Mouse (Mus musculus) 416B (cell line): Measurements from ENCODE around the gene Ccer2.
A peak's percentile ranks its signal among the peaks of the same experiment; 100 is the strongest.

Source experiments
- DNase-seq: peaks from one replicate; pipeline ENCODE4 v3.0.0; 2011; ENCODE audit warnings: low read depth

Ccer2 gene

DNA sequence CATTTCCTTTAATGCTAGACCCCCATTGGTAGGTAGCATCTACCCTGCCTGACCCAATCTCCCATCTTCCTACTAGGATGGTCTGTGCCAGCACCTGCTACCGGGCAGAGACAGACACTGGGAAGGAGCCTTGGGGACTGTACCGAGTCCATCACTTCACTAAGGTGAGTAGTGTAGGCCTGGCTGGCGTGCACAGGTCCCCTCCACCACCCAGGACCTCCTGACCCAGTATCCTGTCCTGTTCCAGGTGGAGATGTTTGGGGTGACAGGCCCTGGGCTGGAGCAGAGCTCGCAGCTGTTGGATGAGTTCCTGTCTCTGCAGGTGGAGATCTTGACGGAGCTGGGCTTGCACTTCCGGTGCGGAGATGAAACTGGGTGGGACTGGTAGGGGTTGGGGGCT, 6.0 kb upstream of the Ccer2 start:
- DNase-seq: no peak

DNA sequence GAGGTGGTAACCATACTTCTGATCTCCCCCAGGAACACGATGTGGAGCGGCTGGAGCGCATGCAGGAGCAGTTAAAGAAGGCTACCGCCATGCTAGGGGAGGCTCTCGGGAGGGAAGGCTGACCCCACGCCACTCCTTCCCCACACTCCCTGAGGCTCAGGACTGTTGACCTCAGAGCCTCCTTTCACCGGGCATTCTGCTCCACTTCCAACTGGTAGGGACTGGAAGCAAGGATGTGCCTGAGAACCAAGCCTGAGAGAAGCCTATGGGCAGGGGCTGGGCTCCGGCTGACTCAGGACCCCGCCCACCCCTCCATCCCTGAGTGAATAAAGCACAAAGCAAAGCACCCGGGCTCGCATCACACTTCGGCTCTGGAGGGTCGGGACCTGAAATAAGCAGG, 2.6 kb downstream of the Ccer2 start:
- no peak for DNase-seq

DNA sequence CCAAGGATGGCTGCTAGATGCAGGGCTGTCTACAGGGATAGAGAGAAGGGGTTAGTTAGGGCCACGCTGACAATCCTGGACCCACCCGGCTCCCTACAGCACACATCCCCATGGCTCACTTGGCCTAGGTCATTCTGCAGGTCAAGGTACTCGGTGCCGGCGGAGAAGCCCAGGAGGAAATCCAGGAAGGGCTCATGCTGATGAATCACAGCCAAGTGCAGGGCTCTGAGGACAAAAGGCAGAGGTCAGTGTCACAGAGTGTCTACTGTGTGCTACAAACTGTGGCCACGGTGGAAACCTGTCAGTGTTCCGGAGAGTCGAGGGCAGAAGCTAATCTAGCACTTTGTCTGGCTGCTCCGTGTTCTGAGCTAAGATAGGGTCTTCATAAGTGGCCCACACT, 5.9 kb downstream of the Ccer2 start:
- no peak for DNase-seq

DNA sequence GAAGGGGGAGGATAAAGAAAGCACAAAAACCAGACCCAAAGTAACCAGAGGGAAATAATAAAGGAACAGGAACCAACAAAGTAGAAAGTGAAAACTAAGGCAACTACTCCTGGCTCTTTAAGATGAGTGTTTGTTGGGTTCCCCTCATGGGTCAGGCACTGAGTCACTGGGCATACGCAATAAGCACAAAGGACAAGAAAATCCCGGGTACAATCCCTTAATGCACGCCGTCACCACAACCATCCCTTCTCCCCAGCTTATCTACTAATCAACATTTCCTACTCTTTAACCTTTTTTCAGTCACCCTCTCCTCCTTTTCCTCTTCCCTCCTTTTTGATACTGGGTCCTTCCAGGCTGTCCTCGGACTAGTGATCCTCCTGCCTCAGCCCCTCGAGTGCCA, 9.2 kb downstream of the Ccer2 start:
- peak; percentile 58 for DNase-seq

DNA sequence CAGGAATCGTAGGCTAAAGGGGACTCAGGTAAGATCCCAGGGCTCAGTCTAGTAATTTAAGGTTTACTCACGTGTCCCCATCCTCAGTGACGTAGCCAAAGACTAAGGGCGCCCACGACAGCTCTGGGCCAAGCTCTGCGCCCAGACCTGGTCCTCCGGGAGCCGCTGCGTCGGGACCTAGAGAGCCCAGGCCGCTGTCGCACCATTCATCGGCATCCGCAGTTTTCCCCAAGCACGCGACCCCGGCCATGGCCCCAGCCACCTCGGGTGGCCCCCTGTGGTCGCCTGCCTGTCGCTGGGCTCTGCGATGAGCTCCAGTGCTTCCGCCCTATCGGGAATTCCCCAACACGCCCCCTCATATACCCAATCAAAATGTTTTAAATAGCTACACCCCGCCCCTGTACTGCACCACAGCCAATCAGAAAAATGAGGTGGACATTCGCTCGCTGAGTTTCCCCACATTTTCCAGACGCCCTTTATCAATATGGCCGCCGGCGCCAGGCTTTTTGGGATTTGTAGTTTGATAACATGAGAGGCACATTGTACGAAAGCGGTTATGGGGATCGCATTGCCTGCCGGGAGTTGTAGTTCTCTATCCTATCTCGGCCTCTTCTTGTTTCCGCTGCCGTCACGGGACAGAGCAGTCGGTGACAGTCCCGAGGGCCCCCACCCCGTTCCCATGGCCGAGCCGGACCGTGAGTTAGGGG, 10.4 kb downstream of the Ccer2 start, which contains the start of gene Sirt2:
Sirt2 (plus strand) TSS at position 563 of the 707 bp plus-strand sequence.
- peak; percentile 99 for DNase-seq

DNA sequence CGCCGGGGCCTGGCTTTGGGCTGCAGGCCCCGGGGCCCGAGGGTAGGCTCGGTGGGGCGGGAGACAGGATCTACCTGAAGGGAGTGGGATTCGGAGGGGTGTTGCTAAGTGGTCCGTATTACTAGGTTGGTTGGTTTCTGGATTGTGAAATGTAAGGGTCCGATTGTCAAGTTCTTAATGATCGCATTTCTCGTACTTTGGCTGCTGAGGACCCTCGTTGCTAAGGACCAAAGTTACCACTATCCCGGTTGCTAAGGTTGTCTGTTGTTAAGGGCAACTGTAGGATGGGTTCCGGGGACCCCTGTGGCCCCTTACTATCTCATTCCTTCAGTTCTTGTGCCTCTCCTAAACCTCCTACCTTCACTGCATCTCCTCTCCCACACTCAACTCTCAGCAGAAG, 10.9 kb downstream of the Ccer2 start:
- no peak for DNase-seq

DNA sequence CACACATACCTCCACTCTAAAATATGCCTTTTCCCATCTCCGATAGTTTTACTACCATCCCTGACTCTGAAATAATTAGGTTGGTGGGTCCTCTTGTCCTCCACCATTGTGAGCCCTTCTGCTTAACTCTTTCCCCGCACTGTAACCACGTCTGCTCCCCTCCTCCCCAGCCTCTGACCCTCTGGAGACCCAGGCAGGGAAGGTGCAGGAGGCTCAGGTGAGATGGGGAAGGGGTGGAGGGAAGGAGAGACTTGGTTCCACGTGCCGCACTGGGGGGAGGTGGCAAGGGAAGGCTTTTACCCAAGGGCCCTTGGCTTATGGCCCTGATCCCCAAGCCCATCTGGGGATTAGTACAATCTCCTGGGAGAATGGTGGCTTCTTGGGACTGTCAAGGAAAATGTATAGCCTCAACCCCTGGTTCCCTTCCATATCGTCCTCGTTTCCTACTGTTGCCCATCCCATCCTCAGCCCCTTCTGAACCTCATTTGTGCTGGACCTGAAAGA, 11.5 kb downstream of the Ccer2 start, which contains the start of gene Nfkbib:
Nfkbib (minus strand) TSS at position 51 of the 504 bp plus-strand sequence.
- DNase-seq: no peak

DNA sequence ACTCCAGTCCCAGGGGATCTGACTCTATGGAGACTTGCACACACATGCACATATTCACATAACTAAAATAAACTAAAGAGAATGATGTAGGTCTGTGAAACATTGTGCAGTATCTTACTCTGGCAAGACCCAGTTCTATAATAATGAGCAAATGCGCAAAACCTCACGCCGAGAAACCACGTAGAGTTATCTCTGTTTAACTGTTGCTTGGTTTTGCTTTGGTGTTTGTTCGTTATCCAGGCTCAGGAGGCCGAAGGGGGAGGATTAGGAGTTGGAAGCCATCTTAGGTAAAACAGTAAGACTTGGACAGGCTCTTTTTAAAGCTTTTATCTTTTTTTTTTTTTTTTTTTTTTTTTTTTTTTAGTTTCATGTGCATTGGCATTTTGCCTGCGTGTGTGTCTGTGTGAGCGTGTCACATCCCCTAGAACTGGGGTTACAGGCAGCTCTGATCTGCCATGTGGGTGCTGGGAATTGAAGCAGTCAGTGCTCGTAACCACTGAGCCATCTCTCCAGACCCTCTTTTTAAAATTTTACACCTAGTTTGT, 13.5 kb downstream of the Ccer2 start:
- no peak for DNase-seq

DNA sequence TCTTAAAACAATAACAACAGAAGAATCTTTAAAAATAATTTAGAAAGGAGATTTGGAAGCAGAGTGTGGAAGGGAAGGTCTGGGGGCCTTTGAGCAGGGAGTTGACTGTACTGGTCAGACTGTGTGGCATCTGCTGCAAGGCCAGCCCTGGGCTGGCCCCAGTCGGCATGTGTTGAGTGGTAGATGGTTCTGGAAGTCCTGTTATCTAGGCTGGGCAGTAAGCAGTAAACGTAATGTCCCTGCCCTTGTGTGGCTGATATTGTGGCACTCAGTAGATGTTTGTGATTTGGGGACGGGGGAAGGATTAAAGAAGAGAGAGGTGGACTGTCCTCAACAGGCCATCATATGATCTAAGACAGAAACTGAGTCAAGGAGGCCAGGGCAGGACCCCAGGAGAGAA, 14.3 kb downstream of the Ccer2 start:
- DNase-seq: no peak

DNA sequence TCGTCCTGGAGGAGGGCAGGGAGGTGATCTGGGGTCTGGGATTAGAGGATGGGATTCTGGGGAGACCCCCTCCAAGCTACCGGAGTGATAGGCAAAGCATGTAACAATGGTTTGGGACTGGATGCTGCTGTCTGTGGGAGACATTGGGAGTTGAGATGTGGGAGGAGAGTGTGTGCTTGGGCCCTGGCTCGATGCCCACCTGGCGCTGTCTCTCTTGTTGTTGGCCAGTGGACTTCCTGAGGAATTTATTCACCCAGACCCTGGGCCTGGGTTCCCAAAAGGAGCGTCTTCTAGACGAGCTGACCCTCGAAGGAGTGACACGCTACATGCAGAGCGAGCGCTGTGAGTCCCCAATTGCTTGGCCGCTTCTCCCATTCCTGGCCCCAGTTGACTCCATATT, 15.9 kb downstream of the Ccer2 start:
- no peak for DNase-seq

DNA sequence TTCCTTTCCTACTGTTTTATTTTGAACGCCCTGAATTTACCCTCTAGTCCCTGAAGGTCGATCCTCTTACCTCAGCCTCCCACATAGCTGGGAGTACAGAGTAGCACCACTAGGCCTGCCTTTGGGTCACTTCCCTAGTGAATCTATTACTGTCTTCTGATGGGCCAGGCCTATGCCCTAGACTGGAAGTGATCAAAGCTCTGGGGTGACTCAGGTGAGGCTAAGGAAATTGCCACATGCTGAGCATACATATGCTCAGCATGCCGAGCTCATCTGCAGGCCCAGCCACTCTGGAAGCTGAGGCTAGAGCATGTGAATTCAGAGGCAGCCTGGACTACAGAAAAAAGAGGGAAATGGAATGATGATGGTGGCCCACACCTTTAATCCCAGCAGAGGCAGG, 17.2 kb downstream of the Ccer2 start:
- peak; percentile 39 for DNase-seq

DNA sequence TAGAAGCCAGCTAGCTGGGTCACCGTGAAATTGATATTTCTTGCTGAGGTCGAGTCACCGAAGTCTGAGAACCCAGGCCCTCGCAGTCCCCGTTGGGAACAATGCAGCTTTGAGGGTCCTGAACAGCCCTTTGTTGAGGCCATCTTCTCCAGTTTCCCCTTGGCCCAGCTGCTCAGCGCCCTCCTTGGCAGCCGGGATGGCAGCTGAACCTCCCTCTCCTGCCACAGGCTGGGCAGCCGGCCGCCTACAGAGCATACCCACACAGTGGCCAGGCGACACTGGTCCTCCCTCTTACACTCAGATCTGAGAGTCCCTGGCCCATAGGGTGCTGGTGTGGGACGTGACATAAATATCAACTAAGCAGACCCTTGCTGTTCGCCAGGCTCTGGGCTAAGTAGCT, 18.2 kb downstream of the Ccer2 start:
- no peak for DNase-seq

DNA sequence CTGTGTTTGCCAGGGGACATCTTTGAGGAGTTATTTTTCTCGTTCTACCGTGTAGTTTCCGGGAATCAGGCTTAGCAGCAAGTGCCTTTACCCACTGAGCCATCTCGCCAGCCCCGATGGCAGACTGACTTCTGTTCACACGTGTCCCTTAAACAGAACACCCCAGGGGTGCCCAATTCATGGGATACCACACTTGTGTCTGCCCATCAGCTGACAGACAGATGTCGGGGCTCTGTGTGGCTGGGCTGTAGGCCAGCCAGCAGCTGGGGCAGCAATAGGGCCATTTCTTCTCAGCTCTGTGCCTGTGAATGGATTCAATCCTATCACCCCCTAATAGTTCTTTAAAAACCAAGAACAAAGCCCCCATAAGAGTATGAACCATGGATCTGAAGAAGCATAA, 19.2 kb downstream of the Ccer2 start:
- no peak for DNase-seq

DNA sequence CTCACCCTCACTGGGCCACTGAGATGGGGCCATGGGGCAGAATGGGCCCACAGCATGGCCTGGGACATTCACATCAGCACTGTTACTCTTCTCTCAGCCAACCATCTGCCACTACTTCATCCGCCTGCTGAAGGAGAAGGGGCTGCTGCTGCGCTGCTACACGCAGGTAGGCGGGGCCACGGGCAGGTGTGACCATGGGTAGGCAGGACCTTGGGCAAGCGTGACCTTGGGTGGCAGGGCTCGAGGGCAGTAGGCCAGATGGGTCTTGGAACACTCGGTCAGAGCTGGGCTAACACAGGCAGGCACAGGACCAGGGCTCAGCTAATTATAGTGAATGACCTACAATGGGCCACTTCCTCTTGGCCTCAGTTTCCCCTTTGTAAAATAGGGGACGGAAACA, 22.9 kb downstream of the Ccer2 start:
- DNase-seq: no peak

DNA sequence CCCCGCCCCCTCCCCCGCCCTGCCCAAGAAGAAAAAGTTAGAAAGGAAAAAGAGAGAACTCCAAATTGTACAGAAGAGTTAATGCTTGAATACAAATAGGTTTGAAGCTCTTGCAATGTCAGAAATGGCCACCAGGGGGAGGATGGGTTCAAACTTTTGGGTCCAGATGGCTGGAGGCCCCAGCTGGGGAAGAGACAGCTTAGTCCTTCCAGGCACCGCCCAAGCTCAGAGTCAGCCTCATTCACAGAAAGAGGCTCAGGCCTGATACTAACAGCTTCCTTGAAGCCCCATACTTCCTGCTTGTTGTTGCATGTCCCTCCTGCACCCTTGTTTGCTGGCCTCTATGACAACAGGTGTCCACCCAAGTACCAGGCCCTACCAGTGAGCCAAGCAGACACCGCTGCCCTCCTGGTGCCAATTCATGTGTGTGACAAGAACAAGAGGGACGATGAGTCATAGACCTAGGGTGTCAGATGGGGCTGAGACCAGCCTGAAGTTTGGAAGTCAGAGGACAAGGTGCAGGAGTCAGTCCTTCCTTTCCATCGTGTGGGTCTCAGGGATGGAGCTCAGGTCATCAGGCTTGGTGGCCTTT, 24.2 kb downstream of the Ccer2 start:
- peak; percentile 87 for DNase-seq

DNA sequence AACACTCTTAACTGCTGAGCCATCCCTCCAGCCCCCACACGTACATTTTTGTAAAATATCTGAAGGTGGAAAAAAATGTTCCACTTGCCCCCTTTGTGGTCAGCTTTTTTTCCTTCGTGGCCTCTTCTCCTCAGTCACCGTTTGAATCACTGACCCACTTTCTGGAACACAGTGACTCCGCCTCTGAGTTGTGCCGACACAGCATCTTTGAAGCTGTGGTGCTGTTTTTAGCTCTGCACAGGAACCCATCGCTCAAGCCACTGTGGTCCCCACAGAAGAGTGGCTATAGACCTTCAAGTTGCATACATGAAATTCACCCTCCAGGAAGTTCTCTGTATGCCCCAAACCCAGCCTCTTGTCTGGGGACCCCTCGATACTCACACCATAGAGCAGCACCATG, 24.9 kb downstream of the Ccer2 start:
- DNase-seq: peak; percentile 45

DNA sequence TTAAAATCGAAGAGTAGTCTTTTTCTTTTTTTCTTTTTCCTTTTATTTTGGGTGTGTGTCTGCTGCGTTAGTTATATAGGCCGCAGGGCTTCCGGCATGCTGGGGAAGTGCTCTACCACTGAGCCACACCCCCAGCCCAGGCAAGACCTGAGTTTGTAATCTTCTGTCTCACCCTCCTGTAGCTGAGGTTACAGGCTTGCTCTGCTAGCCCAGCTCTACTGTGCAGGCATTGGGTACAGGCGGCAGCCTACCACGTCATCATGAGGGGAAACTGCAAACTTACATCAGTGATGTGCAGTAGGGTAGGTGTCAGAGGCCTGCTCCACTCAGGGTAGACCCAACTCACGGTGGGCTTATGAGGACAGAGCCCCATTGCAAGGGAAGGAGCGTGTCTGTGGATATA, 25.3 kb downstream of the Ccer2 start:
- no peak for DNase-seq

DNA sequence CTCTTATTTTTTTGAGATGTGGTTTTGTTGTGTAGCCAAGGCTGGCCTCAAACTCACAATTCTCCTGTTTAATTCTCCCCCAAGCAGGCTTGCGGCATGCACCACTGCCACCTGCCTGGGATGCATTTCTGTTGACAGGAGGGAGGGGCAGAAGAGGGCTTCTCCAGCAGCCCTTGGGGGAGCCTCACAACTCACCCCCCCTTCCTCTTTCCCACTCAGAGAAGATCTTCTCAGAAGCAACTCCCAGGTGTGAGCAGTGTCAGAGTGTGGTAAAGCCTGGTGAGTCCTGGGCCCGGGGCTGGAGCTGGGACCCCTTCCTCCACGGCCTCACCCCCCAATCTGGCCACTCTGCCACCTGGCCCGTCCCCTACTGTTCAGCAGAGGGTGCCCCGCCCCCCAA, 29.2 kb downstream of the Ccer2 start:
- no peak for DNase-seq

DNA sequence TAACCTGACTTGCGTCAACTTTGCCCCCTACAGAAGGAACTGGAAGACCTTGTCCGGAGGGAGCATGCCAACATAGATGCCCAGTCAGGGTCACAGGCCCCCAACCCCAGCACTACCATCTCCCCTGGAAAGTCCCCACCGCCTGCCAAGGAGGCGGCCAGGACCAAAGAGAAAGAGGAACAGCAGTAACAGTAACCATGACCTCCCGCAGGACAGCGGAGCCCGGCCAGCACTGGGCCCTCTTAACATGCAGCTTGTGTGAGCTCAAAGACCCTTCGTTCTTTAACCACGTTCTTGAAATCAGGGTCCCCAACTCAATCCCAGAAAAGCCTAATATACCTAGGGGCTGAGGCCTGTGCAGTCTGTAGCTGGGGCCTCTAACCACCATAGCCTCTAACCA, 31.9 kb downstream of the Ccer2 start:
- DNase-seq: no peak

DNA sequence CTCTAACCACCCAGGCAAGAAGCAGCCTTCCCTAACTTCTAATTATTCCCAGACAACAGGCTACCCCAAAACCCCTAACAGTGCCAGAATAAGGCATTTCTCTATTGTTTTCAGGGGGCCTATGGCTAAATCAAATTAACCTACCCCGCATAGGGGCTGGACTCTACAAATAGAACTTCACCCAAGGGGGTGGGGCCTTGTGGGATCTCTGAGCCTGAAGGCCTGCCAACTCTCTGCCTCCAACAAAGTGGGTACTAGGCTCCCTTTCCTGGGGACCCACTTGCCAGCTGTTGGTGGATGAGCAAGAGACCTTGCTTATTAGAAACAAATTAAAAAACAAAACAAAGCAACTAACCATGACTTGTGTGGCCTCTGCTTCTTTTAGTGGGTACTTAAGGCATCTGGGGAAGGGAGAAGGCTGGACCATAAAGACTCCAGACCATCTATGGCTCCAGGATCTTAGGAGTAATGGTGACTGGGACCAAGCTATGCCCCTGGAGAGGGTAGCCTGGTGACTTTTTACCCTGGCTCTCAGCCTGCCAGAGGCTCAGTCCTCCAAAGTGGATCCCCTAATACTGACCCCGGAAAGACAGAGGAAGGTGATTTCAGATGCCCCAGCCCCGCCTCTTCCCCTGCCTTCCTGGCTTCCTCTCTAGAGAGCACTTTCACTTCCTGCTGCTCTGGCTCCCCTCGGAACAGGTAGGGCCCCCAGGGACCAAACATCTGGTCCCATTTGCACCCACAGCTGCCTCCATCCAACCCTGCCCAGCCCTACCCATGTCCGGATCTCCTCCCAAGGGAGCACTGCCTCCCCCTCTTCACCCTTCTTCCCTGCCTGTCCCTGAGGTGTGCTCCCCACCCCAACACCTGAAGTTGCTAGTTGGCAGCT, 32.6 kb downstream of the Ccer2 start, which contains the start of gene Rinl:
Rinl (plus strand) TSS at position 663 of the 889 bp plus-strand sequence.
- no peak for DNase-seq

DNA sequence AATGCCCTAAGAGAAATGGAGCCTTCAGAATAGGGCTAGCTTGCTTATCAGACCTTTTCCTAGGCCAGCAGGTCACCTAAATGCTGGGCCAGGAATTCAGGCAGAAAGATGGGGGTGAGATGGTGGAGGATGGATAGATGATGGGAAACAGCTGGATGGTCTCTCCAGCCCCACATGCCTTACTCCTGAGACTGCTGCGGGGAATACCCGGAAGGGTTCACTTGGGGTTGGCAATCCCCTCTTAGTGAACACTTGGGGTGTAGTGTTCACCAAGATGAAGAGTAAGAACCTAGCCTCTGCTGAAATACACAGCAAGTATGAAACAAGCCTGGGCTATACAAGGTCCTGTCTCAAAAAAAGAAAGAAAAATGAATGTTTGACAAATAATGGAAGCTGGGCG, 33.3 kb downstream of the Ccer2 start:
- no peak for DNase-seq

DNA sequence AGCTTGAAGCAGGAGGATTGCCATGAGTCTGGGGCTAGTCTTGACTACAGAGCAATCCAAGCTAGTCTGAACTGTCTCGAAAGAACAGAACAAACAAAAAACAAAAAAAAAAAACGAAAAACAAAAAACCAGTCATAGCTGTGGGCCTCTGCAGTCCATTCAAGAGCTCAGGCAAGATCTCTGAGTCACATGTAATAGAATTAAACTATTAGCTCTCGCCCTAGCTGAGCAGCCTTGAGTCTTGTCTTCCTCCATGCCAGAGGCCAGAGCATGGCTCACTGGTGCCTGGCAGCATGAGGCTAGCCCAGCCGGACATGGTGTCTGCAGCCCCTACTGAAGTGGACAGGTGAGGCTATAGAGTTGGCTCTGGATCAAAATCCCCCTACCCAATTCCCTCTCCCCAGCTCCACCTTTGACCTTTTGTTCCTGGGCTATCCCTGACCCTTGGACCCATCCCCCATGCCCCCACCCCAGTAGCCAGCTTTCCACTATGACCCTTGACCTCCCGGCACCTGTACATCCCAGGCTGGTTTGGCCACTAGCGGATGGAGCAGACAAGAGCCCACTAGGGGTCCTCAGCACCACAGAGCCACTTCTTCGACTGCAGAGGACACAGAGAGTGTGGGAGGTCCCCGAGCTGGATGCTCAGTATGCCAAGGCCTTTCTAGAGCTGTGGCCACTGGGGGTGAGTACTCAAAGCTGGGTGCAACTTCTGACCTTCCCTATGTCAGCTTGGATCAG, 34.3 kb downstream of the Ccer2 start:
- DNase-seq: no peak
